Mouse (Mus musculus): Measurements from ENCODE around the gene Ralgds. TPM values are rescaled to one million over a fixed set of nuclear protein-coding genes. Genes with fewer than 3 reads are reported as not detected.

The Ralgds gene
- polyA plus RNA-seq, 1 experiment from 2014 or later = 83.5 TPM

DNA sequence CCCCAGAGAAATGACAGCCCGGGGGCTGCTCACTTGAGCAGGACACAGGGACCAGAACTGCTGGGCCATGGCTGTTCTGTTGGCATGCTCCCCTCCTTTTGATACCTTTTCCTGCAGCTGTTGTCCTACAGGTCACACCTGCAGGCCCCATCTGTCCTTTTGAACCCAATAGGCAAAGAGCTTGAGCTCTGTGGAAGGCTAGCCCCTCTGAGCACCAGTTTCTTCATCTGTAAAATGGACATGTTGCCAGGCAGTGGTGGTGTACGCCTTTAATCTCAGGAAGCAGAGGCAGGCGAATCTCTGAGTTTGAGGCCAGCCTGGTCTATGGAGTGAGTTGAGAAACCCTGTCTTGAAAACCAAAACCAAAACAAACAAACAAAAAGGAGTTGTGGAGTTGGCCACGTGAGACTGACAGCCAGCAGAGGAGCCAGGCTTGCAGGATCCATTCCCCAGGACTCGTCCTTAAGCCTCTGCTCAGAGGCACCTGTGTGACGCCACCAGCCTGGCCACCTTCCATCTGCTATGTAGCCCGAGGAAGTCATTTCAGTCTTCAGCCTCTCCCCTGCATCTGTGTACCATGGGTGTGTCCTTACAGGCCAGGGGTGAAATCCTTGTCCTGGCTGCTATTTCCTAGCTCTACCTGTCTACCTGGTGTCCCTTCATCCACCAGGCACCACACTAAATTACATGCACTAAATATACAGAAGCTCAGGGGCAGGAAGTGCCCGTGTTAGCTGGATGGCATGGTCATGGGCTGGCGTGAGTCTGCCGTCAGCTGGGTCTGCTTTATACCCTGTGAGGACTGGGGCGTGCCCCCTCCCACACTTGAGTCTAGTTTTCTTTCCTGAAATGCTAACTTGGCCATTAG is 24.1 kb downstream of the Ralgds start:
- Histone ChIP-seq H3K27ac (ENCODE audit: low read length) (peak overlapping the region; percentile 56; the same call in 1 of the 2 replicates), H3K4me3 (replicated peaks; ENCODE audit: low read length) (no peak overlapping the region), H3K36me3 (ENCODE audit: control insufficient read depth, insufficient read depth) (0 out of 2 replicates have a peak, but pooled peaks cover under 1% of the 10 kb centered on the region), H3K9me3 (ENCODE audit: control insufficient read depth, low read length) (no peaks in the 10 kb centered on the region), H3K4me2 (ENCODE audit: low read length) (no peak overlapping the region), H3K9ac (replicated peaks; ENCODE audit: low read depth, low read length) (no peak overlapping the region), H3K4me1 (replicated peaks; ENCODE audit: control insufficient read depth, insufficient read depth, low read length) (peaks cover 86% of the 10 kb centered on the region), H3K27me3 (replicated peaks; ENCODE audit: control insufficient read depth, insufficient read depth, low read length) (no peaks in the 10 kb centered on the region)
- ATAC-seq = no peak
- 70% methylated on average over 11 of the region's 11 CpGs for WGBS

DNA sequence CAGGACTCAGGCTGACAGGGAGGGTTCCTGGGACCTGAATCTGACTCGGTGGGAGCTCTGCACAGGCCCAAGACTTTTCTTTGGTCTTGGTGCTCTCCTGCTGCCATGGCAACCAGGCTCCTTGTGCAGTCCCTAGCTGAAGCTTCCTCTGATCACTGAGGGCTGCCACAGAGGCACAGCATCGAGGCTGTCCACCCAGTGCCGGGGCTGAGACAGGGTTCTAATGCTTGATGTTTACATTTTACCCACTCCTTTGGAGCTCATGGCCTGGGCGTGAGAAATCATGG is 24.7 kb downstream of the Ralgds start:
- no peak overlapping the region for H3K27ac ChIP-seq (ENCODE audit: low read length)
- no peak overlapping the region for H3K9ac ChIP-seq (replicated peaks; ENCODE audit: low read depth, low read length)

DNA sequence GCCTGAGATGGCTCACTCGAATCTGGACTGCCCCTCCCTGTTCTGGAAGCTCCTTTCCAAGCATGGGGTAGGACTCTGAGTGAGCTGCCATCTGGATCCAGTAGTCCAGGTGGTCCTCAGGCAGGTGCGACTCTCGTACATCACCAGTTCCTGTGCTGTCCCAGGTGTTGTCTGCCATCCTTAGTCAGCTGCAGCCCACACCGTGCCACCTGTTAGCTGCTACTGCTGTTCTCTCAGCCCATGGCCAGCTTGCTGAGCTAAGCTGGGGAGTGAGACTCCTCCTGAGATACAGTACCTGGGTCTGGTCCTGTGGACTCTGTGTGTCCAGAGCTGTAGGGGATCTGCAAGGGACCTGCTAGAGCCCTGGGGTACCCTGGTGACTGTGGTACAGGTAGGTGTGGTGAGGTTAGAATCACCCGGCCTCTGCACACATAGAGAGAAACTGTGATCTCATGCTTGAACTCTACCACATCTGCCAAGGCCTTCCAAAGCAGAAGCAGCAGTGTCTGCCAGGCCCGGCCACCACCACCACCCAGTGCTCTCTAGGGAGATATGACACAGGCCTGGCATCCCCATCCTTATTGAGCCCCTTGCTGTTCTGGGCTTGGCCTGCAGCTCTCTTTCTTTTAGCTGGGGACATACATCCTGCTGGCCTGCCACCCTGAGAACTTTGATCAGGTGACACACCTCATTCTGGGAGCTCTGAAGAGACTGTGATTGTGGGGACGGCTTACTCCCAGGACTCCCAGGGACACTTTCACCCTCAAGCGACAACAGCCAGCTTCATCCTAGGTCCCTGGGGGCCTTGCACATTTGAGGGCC is 25.3 kb downstream of the Ralgds start:
- Histone ChIP-seq H3K9me3 (ENCODE audit: control insufficient read depth, low read length) (no peaks in the 10 kb centered on the region), H3K9ac (replicated peaks; ENCODE audit: low read depth, low read length) (no peak overlapping the region), H3K4me2 (ENCODE audit: low read length) (no peak overlapping the region), H3K27me3 (replicated peaks; ENCODE audit: control insufficient read depth, insufficient read depth, low read length) (no peaks in the 10 kb centered on the region), H3K4me1 (replicated peaks; ENCODE audit: control insufficient read depth, insufficient read depth, low read length) (peaks cover 75% of the 10 kb centered on the region), H3K36me3 (ENCODE audit: control insufficient read depth, insufficient read depth) (peaks cover 5% of the 10 kb centered on the region; the same call in 1 of the 2 replicates), H3K27ac (ENCODE audit: low read length) (peak overlapping the region; percentile 35; the same call in 1 of the 2 replicates), H3K4me3 (replicated peaks; ENCODE audit: low read length) (no peak overlapping the region)
- ATAC-seq = no peak
- WGBS = 69% methylated on average over 8 of the region's 8 CpGs

More for the DNA sequence above, 24.7 kb downstream of the Ralgds start:
- Histone ChIP-seq H3K4me3 (replicated peaks; ENCODE audit: low read length) (no peak overlapping the region), H3K36me3 (ENCODE audit: control insufficient read depth, insufficient read depth) (peaks cover 5% of the 10 kb centered on the region; the same call in 1 of the 2 replicates), H3K9me3 (ENCODE audit: control insufficient read depth, low read length) (no peaks in the 10 kb centered on the region), H3K27me3 (replicated peaks; ENCODE audit: control insufficient read depth, insufficient read depth, low read length) (no peaks in the 10 kb centered on the region), H3K4me2 (ENCODE audit: low read length) (no peak overlapping the region), H3K4me1 (replicated peaks; ENCODE audit: control insufficient read depth, insufficient read depth, low read length) (peaks cover 82% of the 10 kb centered on the region)
- ATAC-seq = no peak
- WGBS = 21% methylated on average over 4 of the region's 4 CpGs

DNA sequence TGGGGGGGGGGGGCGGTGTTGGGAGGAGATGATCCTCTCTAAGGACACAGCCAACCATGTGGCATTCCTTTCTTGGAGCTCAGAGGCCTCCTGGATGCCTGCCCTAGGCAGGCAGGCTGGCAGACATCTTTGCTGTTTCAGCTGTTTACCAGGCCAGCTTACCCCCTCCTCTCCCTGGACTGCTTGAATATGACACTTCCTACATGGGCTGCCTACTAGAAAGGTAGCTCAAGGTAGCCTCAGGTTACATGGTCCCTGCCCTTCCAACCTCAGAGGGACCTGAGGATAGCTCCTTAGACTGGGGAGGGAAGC is 25.8 kb downstream of the Ralgds start:
- no peak for ATAC-seq

DNA sequence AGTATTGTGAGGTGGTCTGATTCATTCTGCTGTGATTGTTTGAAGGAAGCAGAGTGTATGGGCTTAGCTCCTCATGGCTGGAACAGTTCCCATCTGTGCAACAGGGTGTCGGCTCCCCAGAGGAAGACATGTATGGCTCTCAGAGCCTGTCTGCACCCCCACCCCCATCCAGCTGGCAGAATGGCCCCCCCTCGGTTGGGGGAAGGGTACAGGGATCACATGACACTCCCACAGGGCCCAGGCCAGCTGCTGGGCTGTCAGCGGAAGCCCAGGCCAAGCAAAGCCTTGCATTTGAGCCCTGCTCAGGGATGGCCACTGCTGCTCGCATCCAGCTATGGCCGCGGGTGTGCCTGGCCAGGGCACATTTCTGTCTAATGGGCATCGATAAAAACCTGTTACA is 26.3 kb downstream of the Ralgds start:
- Histone ChIP-seq H3K27me3 (replicated peaks; ENCODE audit: control insufficient read depth, insufficient read depth, low read length) (no peaks in the 10 kb centered on the region), H3K9ac (replicated peaks; ENCODE audit: low read depth, low read length) (peak overlapping the region; percentile 30; the same call in 1 of the 2 replicates), H3K4me3 (replicated peaks; ENCODE audit: low read length) (no peak overlapping the region), H3K4me1 (replicated peaks; ENCODE audit: control insufficient read depth, insufficient read depth, low read length) (peaks cover 65% of the 10 kb centered on the region), H3K36me3 (ENCODE audit: control insufficient read depth, insufficient read depth) (peaks cover 9% of the 10 kb centered on the region), H3K9me3 (ENCODE audit: control insufficient read depth, low read length) (no peaks in the 10 kb centered on the region), H3K4me2 (ENCODE audit: low read length) (no peak overlapping the region), H3K27ac (ENCODE audit: low read length) (peak overlapping the region; percentile 72)
- WGBS = 37% methylated on average over 7 of the region's 7 CpGs
- peak; percentile 48 for ATAC-seq

More for the DNA sequence above, 25.8 kb downstream of the Ralgds start:
- no peaks in the 10 kb centered on the region for H3K9me3 ChIP-seq (ENCODE audit: control insufficient read depth, low read length)
- 75% methylated on average over 1 of the region's 1 CpGs for WGBS
- H3K36me3 ChIP-seq (ENCODE audit: control insufficient read depth, insufficient read depth) = peaks cover 5% of the 10 kb centered on the region; the same call in 1 of the 2 replicates
- H3K27ac ChIP-seq (ENCODE audit: low read length) = peak overlapping the region; percentile 72
- peaks cover 70% of the 10 kb centered on the region for H3K4me1 ChIP-seq (replicated peaks; ENCODE audit: control insufficient read depth, insufficient read depth, low read length)
- 0 out of 2 replicates have a peak overlapping the region, but pooled peaks have one; percentile 30 for H3K9ac ChIP-seq (replicated peaks; ENCODE audit: low read depth, low read length)
- no peaks in the 10 kb centered on the region for H3K27me3 ChIP-seq (replicated peaks; ENCODE audit: control insufficient read depth, insufficient read depth, low read length)
- no peak overlapping the region for H3K4me3 ChIP-seq (replicated peaks; ENCODE audit: low read length)
- no peak overlapping the region for H3K4me2 ChIP-seq (ENCODE audit: low read length)

DNA sequence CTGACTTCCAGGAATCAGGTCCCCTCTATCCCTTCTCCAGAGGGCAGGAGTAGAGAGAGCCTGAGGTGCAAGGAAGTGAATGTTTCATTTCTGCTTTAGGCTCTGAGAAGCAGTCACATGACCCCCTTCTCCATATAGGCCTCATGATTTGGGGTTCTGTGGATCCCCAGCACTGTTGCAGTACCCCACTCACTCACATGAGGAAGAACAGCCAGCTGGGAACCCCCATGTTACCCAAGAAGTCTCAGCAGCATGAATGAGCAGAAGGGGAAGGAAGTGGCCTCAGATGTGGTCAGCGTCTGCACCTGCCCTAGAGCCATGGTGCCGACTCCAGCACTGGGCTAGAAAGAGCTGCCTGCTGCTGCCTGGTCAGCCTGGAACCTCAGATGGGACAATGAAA is 27.0 kb downstream of the Ralgds start:
- Histone ChIP-seq H3K27me3 (replicated peaks; ENCODE audit: control insufficient read depth, insufficient read depth, low read length) (no peaks in the 10 kb centered on the region), H3K4me3 (replicated peaks; ENCODE audit: low read length) (no peak overlapping the region), H3K9me3 (ENCODE audit: control insufficient read depth, low read length) (no peaks in the 10 kb centered on the region), H3K27ac (ENCODE audit: low read length) (peak overlapping the region; percentile 72; the same call in 1 of the 2 replicates), H3K4me1 (replicated peaks; ENCODE audit: control insufficient read depth, insufficient read depth, low read length) (peaks cover 58% of the 10 kb centered on the region), H3K4me2 (ENCODE audit: low read length) (no peak overlapping the region), H3K9ac (replicated peaks; ENCODE audit: low read depth, low read length) (no peak overlapping the region), H3K36me3 (ENCODE audit: control insufficient read depth, insufficient read depth) (peaks cover 14% of the 10 kb centered on the region)
- WGBS = 88% methylated on average over 2 of the region's 2 CpGs
- ATAC-seq = no peak

DNA sequence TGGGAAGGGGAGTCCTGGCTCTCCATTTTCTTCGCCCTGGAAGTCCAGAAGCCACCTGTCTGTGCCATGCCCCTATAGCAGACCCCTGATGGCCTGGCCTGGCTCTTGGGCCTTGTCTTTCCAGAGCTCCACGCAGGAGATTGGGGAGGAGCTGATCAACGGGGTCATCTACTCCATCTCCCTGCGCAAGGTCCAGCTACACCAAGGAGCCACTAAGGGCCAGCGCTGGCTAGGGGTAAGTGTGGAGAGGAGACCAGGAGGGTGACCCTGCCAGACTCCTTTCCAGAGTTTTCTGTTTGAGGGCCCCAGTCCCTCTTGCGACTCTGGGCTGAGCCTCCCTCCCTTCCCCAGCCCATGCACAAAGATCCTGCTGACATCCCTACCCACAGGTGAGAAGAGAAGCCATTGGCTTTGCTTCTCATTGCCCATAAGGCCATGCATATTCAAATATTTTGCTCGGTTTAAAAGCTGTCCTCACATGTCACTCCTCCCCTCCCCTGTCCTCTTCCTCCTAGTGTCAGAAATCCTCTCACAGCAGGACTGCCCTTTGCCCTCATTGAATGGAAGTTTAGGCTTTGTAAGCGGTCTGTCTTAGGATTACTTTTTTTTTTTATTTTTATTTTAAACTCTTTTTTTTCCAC is 27.8 kb downstream of the Ralgds start:
- H3K4me2 ChIP-seq (ENCODE audit: low read length) = no peak overlapping the region
- ATAC-seq = no peak
- H3K9ac ChIP-seq (replicated peaks; ENCODE audit: low read depth, low read length) = no peak overlapping the region
- H3K27me3 ChIP-seq (replicated peaks; ENCODE audit: control insufficient read depth, insufficient read depth, low read length) = no peaks in the 10 kb centered on the region
- H3K27ac ChIP-seq (ENCODE audit: low read length) = no peak overlapping the region
- no peak overlapping the region for H3K4me3 ChIP-seq (replicated peaks; ENCODE audit: low read length)
- H3K4me1 ChIP-seq (replicated peaks; ENCODE audit: control insufficient read depth, insufficient read depth, low read length) = peaks cover 54% of the 10 kb centered on the region
- H3K36me3 ChIP-seq (ENCODE audit: control insufficient read depth, insufficient read depth) = peaks cover 19% of the 10 kb centered on the region
- 79% methylated on average over 8 of the region's 8 CpGs for WGBS
- H3K9me3 ChIP-seq (ENCODE audit: control insufficient read depth, low read length) = no peaks in the 10 kb centered on the region

DNA sequence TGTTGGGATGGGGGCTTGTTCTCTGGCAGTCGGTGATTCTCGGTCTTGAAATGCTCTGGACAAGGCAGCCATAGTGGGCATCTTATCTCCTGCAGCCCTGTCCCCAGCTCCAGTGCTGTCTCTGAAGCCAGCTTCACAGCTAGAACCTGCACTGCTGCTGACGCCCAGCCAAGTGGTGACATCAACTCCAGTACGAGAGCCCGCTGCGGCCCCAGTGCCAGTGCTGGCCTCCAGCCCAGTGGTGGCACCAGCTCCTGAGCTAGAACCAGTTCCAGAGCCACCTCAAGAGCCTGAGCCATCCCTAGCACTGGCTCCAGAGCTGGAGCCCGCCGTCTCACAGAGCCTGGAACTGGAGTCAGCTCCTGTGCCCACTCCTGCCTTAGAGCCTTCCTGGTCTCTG is 31.0 kb downstream of the Ralgds start:
- no peak for ATAC-seq
- no peak overlapping the region for H3K27ac ChIP-seq (ENCODE audit: low read length)
- no peaks in the 10 kb centered on the region for H3K9me3 ChIP-seq (ENCODE audit: control insufficient read depth, low read length)
- no peak overlapping the region for H3K4me3 ChIP-seq (replicated peaks; ENCODE audit: low read length)
- H3K9ac ChIP-seq (replicated peaks; ENCODE audit: low read depth, low read length) = no peak overlapping the region
- H3K36me3 ChIP-seq (ENCODE audit: control insufficient read depth, insufficient read depth) = peaks cover 26% of the 10 kb centered on the region
- WGBS = 63% methylated on average over 8 of the region's 8 CpGs
- H3K4me1 ChIP-seq (replicated peaks; ENCODE audit: control insufficient read depth, insufficient read depth, low read length) = peaks cover 24% of the 10 kb centered on the region
- no peak overlapping the region for H3K4me2 ChIP-seq (ENCODE audit: low read length)
- no peaks in the 10 kb centered on the region for H3K27me3 ChIP-seq (replicated peaks; ENCODE audit: control insufficient read depth, insufficient read depth, low read length)

DNA sequence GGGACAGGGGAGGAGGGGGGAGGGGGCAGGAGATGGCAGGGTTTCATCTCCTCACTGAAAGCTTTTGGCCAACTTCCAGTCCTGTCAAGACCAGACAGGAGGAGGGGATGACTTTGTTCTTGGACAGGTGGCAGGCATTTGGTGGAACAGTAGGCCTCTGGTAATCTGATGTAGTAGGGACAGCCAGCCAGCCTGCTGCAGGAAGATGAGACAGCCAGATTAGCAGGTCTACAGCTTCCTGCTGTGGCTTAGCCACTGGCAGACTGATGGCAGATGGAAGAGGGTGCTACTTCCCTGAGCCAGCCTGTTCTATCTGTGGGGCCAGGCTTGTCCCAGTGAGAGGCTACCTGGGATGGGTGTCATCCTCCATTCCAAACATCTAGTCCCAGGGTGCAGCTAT is 33.1 kb downstream of the Ralgds start:
- peak overlapping the region; percentile 31 for H3K27ac ChIP-seq (ENCODE audit: low read length)
- H3K9me3 ChIP-seq (ENCODE audit: control insufficient read depth, low read length) = no peaks in the 10 kb centered on the region
- H3K4me2 ChIP-seq (ENCODE audit: low read length) = no peak overlapping the region
- H3K4me3 ChIP-seq (replicated peaks; ENCODE audit: low read length) = no peak overlapping the region
- ATAC-seq = no peak
- H3K9ac ChIP-seq (replicated peaks; ENCODE audit: low read depth, low read length) = no peak overlapping the region
- no peaks in the 10 kb centered on the region for H3K27me3 ChIP-seq (replicated peaks; ENCODE audit: control insufficient read depth, insufficient read depth, low read length)
- H3K36me3 ChIP-seq (ENCODE audit: control insufficient read depth, insufficient read depth) = peaks cover 45% of the 10 kb centered on the region
- peaks cover 4% of the 10 kb centered on the region; the same call in 1 of the 2 replicates for H3K4me1 ChIP-seq (replicated peaks; ENCODE audit: control insufficient read depth, insufficient read depth, low read length)

Data from forebrain, embryonic 16.5 days (tissue).